Mouse (Mus musculus): Measurements from ENCODE around the gene Pam. TPM values are rescaled to one million over a fixed set of nuclear protein-coding genes. Genes with fewer than 3 reads are reported as not detected.
A peak's percentile ranks its signal among the peaks of the same experiment; 100 is the strongest.
"Not testable (repeated sequence)": the region's sequence is repeated elsewhere in the genome, so short reads cannot be mapped to it uniquely, and the experiment has no call there.

The Pam gene
- polyA plus RNA-seq, 1 experiment from 2014 or later: 21.8 TPM

DNA sequence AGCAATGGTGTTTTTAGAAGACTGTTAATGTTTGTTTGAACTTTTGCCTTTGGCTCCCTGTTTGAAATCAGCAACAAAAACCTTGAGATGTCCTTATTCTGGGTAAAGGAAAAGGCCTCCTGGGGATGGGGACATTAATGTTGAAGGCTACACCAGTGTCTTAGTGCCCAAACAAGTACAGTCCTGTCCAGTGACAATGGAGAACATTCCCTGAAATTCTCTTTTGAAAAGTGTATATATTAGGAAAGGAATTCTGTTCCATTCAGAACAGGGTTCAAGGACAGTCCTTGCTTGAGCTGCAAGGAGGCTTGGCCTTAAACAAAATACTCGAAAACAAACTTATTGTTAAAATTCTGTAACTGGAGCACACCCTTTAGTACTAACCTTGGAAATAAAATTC is 116.0 kb downstream of the Pam start:
- Histone ChIP-seq H3K36me3 (no peaks in the 10 kb centered on the region), H3K27ac (no peak overlapping the region), H3K4me1 (peaks cover 10% of the 10 kb centered on the region; the same call in 1 of the 2 replicates), H3K4me3 (no peak overlapping the region), H3K9me3 (no peaks in the 10 kb centered on the region), H3K4me2 (replicated peaks) (no peak overlapping the region), H3K9ac (no peak overlapping the region), H3K27me3 (replicated peaks) (no peaks in the 10 kb centered on the region)
- WGBS: 80% methylated on average over 1 of the region's 1 CpGs
- ATAC-seq (ENCODE audit: low FRiP score, low read depth): no peak

DNA sequence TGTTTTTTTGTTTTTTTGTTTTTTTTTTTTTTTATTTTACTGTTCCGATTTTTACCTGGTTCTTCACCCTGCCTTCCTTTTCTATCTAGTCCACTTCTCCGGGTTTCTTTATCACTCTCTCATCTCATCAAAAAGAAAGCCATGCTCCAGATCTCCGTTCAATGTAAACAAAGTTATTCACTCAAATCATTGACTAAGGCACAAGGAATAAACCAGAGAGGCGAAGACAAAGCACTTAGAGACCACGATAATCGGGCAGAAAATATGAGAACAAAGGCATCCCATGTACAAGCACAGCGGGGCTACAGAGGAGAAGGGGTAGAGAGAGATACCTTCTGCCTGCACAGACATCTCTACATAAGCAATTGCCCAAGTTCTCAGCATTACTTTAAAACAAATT is 117.9 kb downstream of the Pam start:
- Histone ChIP-seq H3K27ac (no peak overlapping the region), H3K36me3 (no peaks in the 10 kb centered on the region), H3K9me3 (no peaks in the 10 kb centered on the region), H3K9ac (peak overlapping the region; percentile 84; the same call in 1 of the 2 replicates), H3K4me3 (peak overlapping the region; percentile 77), H3K4me2 (replicated peaks) (peak overlapping the region; percentile 87), H3K4me1 (peaks cover 10% of the 10 kb centered on the region; the same call in 1 of the 2 replicates), H3K27me3 (replicated peaks) (no peaks in the 10 kb centered on the region)
- WGBS: 10% methylated on average over 7 of the region's 7 CpGs
- ATAC-seq (ENCODE audit: low FRiP score, low read depth): no peak

DNA sequence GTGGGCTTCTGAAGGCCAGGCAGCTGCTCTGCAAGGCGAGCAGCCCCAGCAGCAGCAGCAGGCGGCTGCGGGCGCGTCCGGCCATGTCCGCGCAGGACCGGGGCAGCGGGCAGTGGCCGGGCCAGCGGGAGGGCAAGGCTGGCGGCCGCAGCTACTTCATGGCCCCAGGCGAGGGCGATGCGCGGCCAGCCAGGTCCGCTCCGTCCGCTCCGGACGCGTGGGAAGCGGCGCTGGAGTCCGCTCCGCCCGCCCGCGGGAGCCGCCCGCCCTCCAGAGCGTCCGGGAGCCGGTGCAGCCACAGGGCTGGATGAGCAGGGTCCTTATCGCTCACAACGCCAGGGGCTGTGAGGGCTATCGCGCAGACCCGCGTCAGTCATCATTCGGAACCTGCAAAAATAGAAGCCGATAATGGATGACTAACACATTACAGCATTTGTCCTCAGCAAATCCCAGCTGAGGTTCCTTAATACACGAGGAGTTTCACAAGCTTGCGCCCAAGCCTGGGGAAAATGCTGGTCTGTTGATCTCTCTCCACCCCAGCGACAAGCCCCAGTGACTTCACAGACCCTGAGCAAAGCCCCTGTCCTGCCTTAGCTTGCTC is 118.5 kb downstream of the Pam start:
- Histone ChIP-seq H3K36me3 (no peaks in the 10 kb centered on the region), H3K4me1 (peaks cover 10% of the 10 kb centered on the region; the same call in 1 of the 2 replicates), H3K4me2 (replicated peaks) (peak overlapping the region; percentile 87), H3K9ac (peak overlapping the region; percentile 84), H3K9me3 (no peaks in the 10 kb centered on the region), H3K4me3 (peak overlapping the region; percentile 77), H3K27ac (peak overlapping the region; percentile 68), H3K27me3 (replicated peaks) (no peaks in the 10 kb centered on the region)
- under 1% methylated on average over 47 of the region's 47 CpGs for WGBS
- ATAC-seq (ENCODE audit: low FRiP score, low read depth): peak; percentile 88

- Histone ChIP-seq H3K9ac (peak overlapping the region; percentile 84; the same call in 1 of the 2 replicates), H3K36me3 (no peaks in the 10 kb centered on the region), H3K4me1 (peaks cover 10% of the 10 kb centered on the region; the same call in 1 of the 2 replicates), H3K27me3 (replicated peaks) (no peaks in the 10 kb centered on the region), H3K4me2 (replicated peaks) (peak overlapping the region; percentile 87), H3K27ac (no peak overlapping the region), H3K9me3 (no peaks in the 10 kb centered on the region), H3K4me3 (peak overlapping the region; percentile 77; the same call in 1 of the 2 replicates)
- 58% methylated on average over 13 of the region's 13 CpGs for WGBS
- peak; percentile 18; the same call in 1 of the 2 replicates for ATAC-seq (ENCODE audit: low FRiP score, low read depth)
These were observed 119.4 kb downstream of the Pam start for GRCm38 (mm10) chr1:97976072-97976471.

DNA sequence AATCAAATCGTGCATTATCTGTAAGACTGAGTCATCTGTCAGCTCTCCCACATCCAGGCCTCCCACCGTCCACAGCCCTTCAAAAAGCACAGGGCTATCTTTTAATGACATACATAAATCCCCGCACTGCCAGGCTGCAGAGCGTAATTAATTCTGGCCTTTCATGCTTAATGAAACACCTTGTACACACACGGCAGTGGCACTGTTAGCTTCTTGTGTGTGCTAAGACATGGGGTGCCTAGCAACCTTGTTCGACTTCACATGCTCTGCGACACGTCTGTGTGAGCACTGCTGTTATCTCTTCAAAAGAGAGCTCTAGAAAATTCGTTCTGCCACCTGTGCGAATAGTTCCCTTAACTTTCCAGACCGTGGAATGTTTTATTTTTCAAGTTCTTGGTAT is 120.5 kb downstream of the Pam start:
- Histone ChIP-seq H3K9me3 (no peaks in the 10 kb centered on the region), H3K36me3 (no peaks in the 10 kb centered on the region), H3K4me2 (replicated peaks) (peak overlapping the region; percentile 35), H3K4me1 (peaks cover 10% of the 10 kb centered on the region; the same call in 1 of the 2 replicates), H3K4me3 (no peak overlapping the region), H3K27me3 (replicated peaks) (no peaks in the 10 kb centered on the region), H3K9ac (no peak overlapping the region), H3K27ac (no peak overlapping the region)
- ATAC-seq (ENCODE audit: low FRiP score, low read depth): peak; percentile 61
- WGBS: 35% methylated on average over 11 of the region's 11 CpGs

DNA sequence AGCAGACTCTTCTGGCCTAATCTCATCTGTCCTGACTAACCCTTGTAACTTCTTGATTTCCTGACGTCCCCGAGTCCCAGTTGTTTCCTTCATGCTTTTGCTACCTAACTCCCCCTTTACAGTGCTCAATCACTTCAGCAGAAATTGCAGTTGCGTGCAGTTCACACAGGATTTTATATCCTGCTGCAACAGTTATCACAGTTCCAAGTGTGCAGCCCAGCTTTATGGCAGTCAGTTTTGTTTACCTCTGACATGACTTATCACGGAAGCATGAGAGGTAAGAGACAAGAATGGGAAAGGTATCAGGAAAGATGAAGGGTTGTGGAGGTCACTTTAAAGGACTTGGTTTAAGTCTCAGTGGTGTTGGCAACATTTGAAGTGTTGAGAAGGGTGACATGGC is 125.7 kb downstream of the Pam start:
- no peak overlapping the region for H3K9ac ChIP-seq
- H3K4me3 ChIP-seq: no peak overlapping the region
- no peaks in the 10 kb centered on the region; the same call in 1 of the 2 replicates for H3K4me1 ChIP-seq
- no peak for ATAC-seq (ENCODE audit: low FRiP score, low read depth)
- no peaks in the 10 kb centered on the region for H3K36me3 ChIP-seq
- H3K27me3 ChIP-seq (replicated peaks): no peaks in the 10 kb centered on the region
- H3K4me2 ChIP-seq (replicated peaks): no peak overlapping the region
- no peaks in the 10 kb centered on the region for H3K9me3 ChIP-seq
- WGBS: 78% methylated on average over 4 of the region's 4 CpGs
- H3K27ac ChIP-seq: no peak overlapping the region

GRCm38 (mm10) chr1:97963711-97964110 is 131.7 kb downstream of the Pam start:
- Histone ChIP-seq H3K4me1 (no peaks in the 10 kb centered on the region), H3K27me3 (replicated peaks) (no peaks in the 10 kb centered on the region), H3K36me3 (no peaks in the 10 kb centered on the region), H3K4me2 (replicated peaks) (no peak overlapping the region), H3K9ac (no peak overlapping the region), H3K9me3 (no peaks in the 10 kb centered on the region), H3K27ac (no peak overlapping the region), H3K4me3 (no peak overlapping the region)
- 85% methylated on average over 2 of the region's 2 CpGs for WGBS
- ATAC-seq (ENCODE audit: low FRiP score, low read depth): no peak

DNA sequence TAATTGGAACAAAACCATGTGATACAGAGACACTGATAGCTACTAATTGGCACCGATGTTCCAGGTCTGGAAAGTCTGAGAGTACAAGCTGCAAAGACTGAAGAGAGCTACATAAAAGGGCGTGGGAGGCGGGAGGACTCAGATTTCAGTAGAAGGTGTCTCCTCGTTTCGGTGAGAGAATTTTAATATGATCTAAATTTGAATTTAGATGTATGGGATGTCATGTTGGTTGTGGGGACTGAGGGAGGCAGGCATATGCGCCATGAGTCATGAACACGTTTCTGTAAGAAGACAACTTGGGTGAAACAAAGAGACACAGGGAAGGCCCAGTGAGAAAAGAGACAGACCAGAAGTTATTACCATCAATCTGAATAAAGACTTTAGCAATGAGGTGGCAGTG is 133.3 kb downstream of the Pam start:
- 89% methylated on average over 7 of the region's 7 CpGs for WGBS
- H3K4me1 ChIP-seq: no peaks in the 10 kb centered on the region

DNA sequence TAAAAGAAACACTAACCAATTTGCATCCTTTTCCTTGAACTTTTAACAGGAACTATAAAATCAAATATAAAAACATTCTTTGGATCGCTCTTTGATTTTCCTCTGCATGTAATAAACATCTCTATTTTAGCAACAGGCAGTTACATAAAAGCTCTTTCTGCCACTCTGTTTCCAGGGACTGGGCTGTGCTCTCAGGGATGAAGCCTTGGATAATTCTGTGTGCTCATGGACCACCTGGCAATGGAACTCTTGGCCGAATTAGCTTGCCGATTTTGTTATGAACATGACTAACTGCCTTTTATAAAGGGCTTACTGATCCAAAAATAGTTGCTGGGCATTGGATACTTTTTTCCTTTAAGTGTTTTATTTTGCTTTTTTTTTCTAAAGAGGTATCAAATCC is 134.8 kb downstream of the Pam start:
- no peaks in the 10 kb centered on the region for H3K27me3 ChIP-seq (replicated peaks)
- H3K36me3 ChIP-seq: no peaks in the 10 kb centered on the region
- no peak overlapping the region for H3K9ac ChIP-seq
- H3K27ac ChIP-seq: no peak overlapping the region
- ATAC-seq (ENCODE audit: low FRiP score, low read depth): no peak
- WGBS: 86% methylated on average over 3 of the region's 3 CpGs
- no peaks in the 10 kb centered on the region for H3K4me1 ChIP-seq
- no peaks in the 10 kb centered on the region for H3K9me3 ChIP-seq
- no peak overlapping the region for H3K4me3 ChIP-seq
- H3K4me2 ChIP-seq (replicated peaks): no peak overlapping the region

More for the DNA sequence above, 133.3 kb downstream of the Pam start:
- no peak overlapping the region for H3K4me3 ChIP-seq
- H3K9me3 ChIP-seq: no peaks in the 10 kb centered on the region
- no peak overlapping the region for H3K4me2 ChIP-seq (replicated peaks)
- no peak for ATAC-seq (ENCODE audit: low FRiP score, low read depth)
- H3K36me3 ChIP-seq: no peaks in the 10 kb centered on the region
- H3K9ac ChIP-seq: no peak overlapping the region
- H3K27ac ChIP-seq: no peak overlapping the region
- H3K27me3 ChIP-seq (replicated peaks): no peaks in the 10 kb centered on the region

- no peak for ATAC-seq (ENCODE audit: low FRiP score, low read depth)
- Histone ChIP-seq H3K4me2 (replicated peaks) (no peak overlapping the region), H3K9ac (no peak overlapping the region), H3K27ac (no peak overlapping the region), H3K4me1 (no peaks in the 10 kb centered on the region), H3K27me3 (replicated peaks) (no peaks in the 10 kb centered on the region), H3K36me3 (no peaks in the 10 kb centered on the region), H3K4me3 (no peak overlapping the region), H3K9me3 (no peaks in the 10 kb centered on the region)
- 66% methylated on average over 6 of the region's 6 CpGs for WGBS
These were observed 135.3 kb downstream of the Pam start for GRCm38 (mm10) chr1:97960124-97960523.

DNA sequence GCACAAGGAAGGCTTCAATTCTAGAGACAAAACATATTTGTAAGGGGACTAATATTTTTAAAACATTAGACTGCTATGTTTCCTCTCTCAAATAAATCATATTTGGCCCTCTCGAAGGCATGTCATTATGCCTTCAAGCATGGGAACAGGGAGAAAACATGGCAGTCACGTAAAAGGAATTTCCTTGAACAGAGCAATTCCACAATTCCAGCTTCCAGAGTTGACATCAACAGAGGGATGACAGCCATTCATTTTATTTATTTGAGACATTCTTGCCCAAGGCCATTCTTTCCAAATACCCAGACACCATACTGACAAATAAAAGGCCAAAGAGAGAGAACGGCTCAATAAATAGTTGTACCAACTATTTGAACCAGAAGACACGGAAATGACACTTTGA is 136.7 kb downstream of the Pam start:
- Histone ChIP-seq H3K9me3 (no peaks in the 10 kb centered on the region), H3K9ac (no peak overlapping the region), H3K4me2 (replicated peaks) (no peak overlapping the region), H3K27ac (no peak overlapping the region), H3K27me3 (replicated peaks) (no peaks in the 10 kb centered on the region), H3K4me1 (no peaks in the 10 kb centered on the region), H3K4me3 (no peak overlapping the region), H3K36me3 (no peaks in the 10 kb centered on the region)
- ATAC-seq (ENCODE audit: low FRiP score, low read depth): no peak
- WGBS: 79% methylated on average over 4 of the region's 4 CpGs

DNA sequence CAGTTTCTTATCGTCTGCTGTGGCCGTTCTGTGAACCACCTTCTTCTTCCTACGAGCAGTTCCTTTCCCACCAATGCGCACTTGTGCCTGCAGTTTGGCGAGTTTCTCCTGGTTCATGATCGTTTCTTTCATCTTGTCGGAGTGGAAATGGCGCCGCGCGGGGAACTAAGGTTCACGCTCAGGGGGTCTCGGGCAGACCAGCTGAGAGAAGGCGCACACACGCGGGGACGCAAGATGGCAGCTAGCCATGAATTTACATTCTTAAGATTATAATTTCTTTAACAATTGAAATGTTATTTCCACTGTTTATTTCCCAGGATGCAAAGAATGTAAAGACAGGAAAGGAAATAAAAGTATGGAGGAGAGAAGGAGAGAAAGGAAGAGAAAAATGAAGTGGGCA is 146.2 kb downstream of the Pam start:
- H3K4me1 ChIP-seq; H3K4me2 ChIP-seq (replicated peaks); H3K4me3 ChIP-seq; H3K27ac ChIP-seq; H3K9me3 ChIP-seq; H3K9ac ChIP-seq; H3K27me3 ChIP-seq (replicated peaks); ATAC-seq (ENCODE audit: low FRiP score, low read depth); H3K36me3 ChIP-seq: not testable (repeated sequence)
- WGBS: 91% methylated on average over 17 of the region's 17 CpGs

DNA sequence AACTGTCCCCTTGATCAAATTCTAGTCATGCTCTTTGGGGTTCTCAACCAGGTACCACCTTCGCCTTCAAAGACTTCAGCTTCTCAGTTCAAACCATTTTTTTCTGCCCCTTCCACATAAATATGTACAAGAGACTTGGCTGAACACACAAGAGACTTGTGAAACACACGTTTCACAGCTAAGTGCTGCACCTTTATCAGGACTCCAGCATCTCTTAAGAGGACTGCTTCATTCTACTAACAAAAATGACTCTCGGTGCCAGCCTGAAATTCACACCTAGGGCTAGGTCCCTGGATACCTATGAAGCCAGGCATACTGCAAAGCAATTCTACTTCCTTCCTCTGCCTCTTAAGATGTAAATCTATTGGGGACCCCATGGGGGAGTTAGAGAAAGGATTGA is 148.3 kb downstream of the Pam start:
- Histone ChIP-seq H3K27ac (no peak overlapping the region), H3K4me2 (replicated peaks) (no peak overlapping the region), H3K36me3 (no peaks in the 10 kb centered on the region), H3K4me3 (no peak overlapping the region), H3K4me1 (peaks cover 6% of the 10 kb centered on the region; the same call in 1 of the 2 replicates), H3K9me3 (no peaks in the 10 kb centered on the region), H3K27me3 (replicated peaks) (no peaks in the 10 kb centered on the region), H3K9ac (no peak overlapping the region)
- ATAC-seq (ENCODE audit: low FRiP score, low read depth): no peak
- WGBS: 82% methylated on average over 3 of the region's 3 CpGs
